Mouse (Mus musculus) kidney, postnatal 25 days (tissue): ENCODE measurements at regions not wholly inside any gene's neighbourhood (a gene's known extent, or its start where the extent isn't known, plus 50 kb on each side); places are given as distances from the start of the nearest gene placed in this dataset.

Experiments used
- DNase-seq, 2 experiments: peaks; one replicate each; pipeline ENCODE4 v3.0.0; 2021; ENCODE audit warnings: mixed read lengths in 2 of 2

- peak in 1 of 2 experiments; percentile 40 for DNase-seq
These were observed 1382.3 kb downstream of the Gsdmc2 start for GRCm38 (mm10) chr15:62462698-62463097.

- DNase-seq = no peak
These were observed 1383.5 kb downstream of the Gsdmc2 start for GRCm38 (mm10) chr15:62461398-62462051.

- DNase-seq = no peak
These were observed 1384.3 kb downstream of the Gsdmc2 start for GRCm38 (mm10) chr15:62460724-62461123.

GRCm38 (mm10) chr15:62460026-62460607, 1384.9 kb downstream of the Gsdmc2 start:
- DNase-seq = no peak

- DNase-seq = no peak
These were observed 1387.0 kb downstream of the Gsdmc2 start for GRCm38 (mm10) chr15:62457990-62458389.

GRCm38 (mm10) chr15:62457051-62457664, 1387.8 kb downstream of the Gsdmc2 start:
- DNase-seq = no peak

GRCm38 (mm10) chr15:62456020-62456419, 1389.0 kb downstream of the Gsdmc2 start:
- DNase-seq = no peak

- DNase-seq = no peak
These were observed 1396.9 kb downstream of the Gsdmc2 start for GRCm38 (mm10) chr15:62448116-62448515.

- no peak for DNase-seq
These were observed 1405.8 kb downstream of the Gsdmc2 start for GRCm38 (mm10) chr15:62439211-62439610.

GRCm38 (mm10) chr15:62436631-62437030, 1408.3 kb downstream of the Gsdmc2 start:
- DNase-seq = no peak

GRCm38 (mm10) chr15:62435141-62435680, 1409.8 kb downstream of the Gsdmc2 start:
- DNase-seq = no peak

GRCm38 (mm10) chr15:62432742-62433245, 1412.2 kb downstream of the Gsdmc2 start:
- no peak for DNase-seq

- no peak for DNase-seq
These were observed 1413.8 kb downstream of the Gsdmc2 start for GRCm38 (mm10) chr15:62431150-62431678.

GRCm38 (mm10) chr15:62422995-62423394, 1422.0 kb downstream of the Gsdmc2 start:
- no peak for DNase-seq

GRCm38 (mm10) chr15:62421073-62421851, 1423.7 kb downstream of the Gsdmc2 start:
- DNase-seq = no peak

- DNase-seq = no peak
These were observed 1428.3 kb downstream of the Gsdmc2 start for GRCm38 (mm10) chr15:62416691-62417090.

GRCm38 (mm10) chr15:62413694-62414093, 1431.3 kb downstream of the Gsdmc2 start:
- peak in 1 of 2 experiments; percentile 13 for DNase-seq

- DNase-seq = peak; percentile 30 to 59
These were observed 1442.8 kb downstream of the Gsdmc2 start for GRCm38 (mm10) chr15:62402142-62402541.

- no peak for DNase-seq
These were observed 1443.9 kb downstream of the Gsdmc2 start for GRCm38 (mm10) chr15:62400984-62401609.

- no peak for DNase-seq
These were observed 1445.6 kb downstream of the Gsdmc2 start for GRCm38 (mm10) chr15:62399381-62399780.

- peak; percentile 26 to 68 for DNase-seq
These were observed 1448.0 kb downstream of the Gsdmc2 start for GRCm38 (mm10) chr15:62397009-62397408.

GRCm38 (mm10) chr15:62395377-62395776, 1449.6 kb downstream of the Gsdmc2 start:
- DNase-seq = no peak
